Mouse (Mus musculus): ENCODE results near the gene Lrrc41. TPM values are rescaled to one million over a fixed set of nuclear protein-coding genes. Genes with fewer than 3 reads are reported as not detected.
A peak's percentile ranks its signal among the peaks of the same experiment; 100 is the strongest.

Gene Lrrc41
- polyA plus RNA-seq, 1 experiment from 2014 or later, result 84.9 TPM

DNA sequence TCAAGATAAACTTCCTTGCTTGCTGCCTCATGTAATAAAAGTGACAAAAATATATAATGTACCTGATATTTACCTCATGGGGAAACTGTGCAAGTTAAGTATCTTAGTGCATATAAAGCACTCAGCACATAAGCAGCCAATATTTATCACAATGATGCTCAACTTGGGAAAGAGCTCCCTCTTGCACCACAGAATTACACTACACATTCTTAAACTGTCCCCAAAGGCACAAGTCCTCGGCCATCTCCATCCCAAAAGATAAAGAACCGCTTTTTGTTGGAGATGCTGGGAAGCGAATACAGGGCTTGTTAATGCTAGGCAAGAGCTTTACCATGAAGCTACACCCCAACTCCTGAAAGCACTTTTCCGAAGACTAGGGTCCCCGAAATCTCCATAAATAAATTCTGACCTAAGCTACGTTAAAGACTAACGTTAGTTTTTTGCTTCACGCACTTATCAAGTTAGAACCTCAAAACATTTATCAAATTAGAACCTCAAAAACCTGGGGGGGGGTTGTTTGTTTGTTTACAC lies 859 bp upstream of the Lrrc41 start:
- H3K27me3 ChIP-seq (ENCODE audit: control insufficient read depth, insufficient read depth, low read length), result no peaks in the 10 kb centered on the region
- 2% methylated on average over 8 of the region's 8 CpGs for WGBS
- peaks cover 12% of the 10 kb centered on the region for H3K4me1 ChIP-seq (ENCODE audit: control insufficient read depth, insufficient read depth, low read length)
- H3K9me3 ChIP-seq (ENCODE audit: control insufficient read depth, low read length), result no peaks in the 10 kb centered on the region
- peak overlapping the region; percentile 64 for H3K9ac ChIP-seq (ENCODE audit: low read length)
- H3K4me3 ChIP-seq (ENCODE audit: low read depth, low read length), result peak overlapping the region; percentile 70
- H3K4me2 ChIP-seq (ENCODE audit: low read depth), result peak overlapping the region; percentile 79
- H3K36me3 ChIP-seq (ENCODE audit: control insufficient read depth, insufficient read depth, low read length), result no peaks in the 10 kb centered on the region
- no peak overlapping the region for H3K27ac ChIP-seq (ENCODE audit: low read depth, low read length)
- no peak for ATAC-seq (ENCODE audit: insufficient read depth, low FRiP score, low TSS enrichment)
- DNase-seq (ENCODE audit: low spot score), result peak; percentile 12

DNA sequence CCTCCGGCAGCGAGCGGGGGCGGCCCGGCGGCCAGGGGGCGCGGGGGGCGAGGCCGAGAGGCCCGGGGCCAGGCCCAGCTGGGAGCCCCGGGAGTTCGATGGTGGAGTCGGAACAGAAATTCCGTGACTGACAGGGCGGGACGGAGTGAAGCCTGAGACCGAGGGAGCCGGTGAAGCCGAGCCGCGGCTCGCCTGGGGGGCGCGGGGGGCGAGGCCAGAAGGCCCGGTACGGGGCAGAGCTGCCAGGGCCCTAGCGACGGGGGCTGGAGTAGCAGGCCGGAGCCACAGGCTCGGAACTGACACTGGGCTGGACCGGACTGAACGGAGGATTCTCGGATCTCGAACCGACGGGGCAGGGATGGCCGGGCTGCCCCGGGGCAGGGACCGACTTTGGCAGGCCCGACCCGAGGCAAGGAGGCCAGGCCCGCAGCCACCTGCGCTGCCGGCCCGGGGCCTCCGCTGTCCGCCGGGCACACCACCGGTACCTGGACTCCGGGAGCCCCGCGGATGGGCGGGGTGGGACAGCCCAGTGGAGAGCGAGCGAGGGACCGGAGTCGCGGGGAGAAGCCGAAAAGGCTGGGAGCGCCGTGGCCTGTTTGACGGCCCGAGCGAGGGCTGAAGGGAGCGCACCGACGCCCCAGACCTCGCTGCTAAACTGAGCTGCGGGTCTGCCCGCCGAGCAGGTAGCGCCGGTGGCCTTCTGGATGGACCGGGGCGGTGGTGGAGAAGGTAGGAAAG lies 731 bp downstream of the Lrrc41 start:
- Histone ChIP-seq H3K4me2 (ENCODE audit: low read depth) (peak overlapping the region; percentile 79), H3K36me3 (ENCODE audit: control insufficient read depth, insufficient read depth, low read length) (peaks cover 3% of the 10 kb centered on the region; the same call in 1 of the 2 replicates), H3K9me3 (ENCODE audit: control insufficient read depth, low read length) (no peaks in the 10 kb centered on the region), H3K4me3 (ENCODE audit: low read depth, low read length) (peak overlapping the region; percentile 70), H3K27ac (ENCODE audit: low read depth, low read length) (peak overlapping the region; percentile 98), H3K9ac (ENCODE audit: low read length) (peak overlapping the region; percentile 96), H3K4me1 (ENCODE audit: control insufficient read depth, insufficient read depth, low read length) (peaks cover 12% of the 10 kb centered on the region), H3K27me3 (ENCODE audit: control insufficient read depth, insufficient read depth, low read length) (no peaks in the 10 kb centered on the region)
- ATAC-seq (ENCODE audit: insufficient read depth, low FRiP score, low TSS enrichment) (peak; percentile 83), DNase-seq (ENCODE audit: low spot score) (peak; percentile 79)
- WGBS, result under 1% methylated on average over 62 of the region's 77 CpGs

GRCm38 (mm10) chr4:116076369-116077231 lies 1.5 kb downstream of the Lrrc41 start:
- WGBS, result 4% methylated on average over 37 of the region's 37 CpGs
- H3K27me3 ChIP-seq (ENCODE audit: control insufficient read depth, insufficient read depth, low read length), result no peaks in the 10 kb centered on the region
- peak overlapping the region; percentile 70 for H3K4me3 ChIP-seq (ENCODE audit: low read depth, low read length)
- H3K9ac ChIP-seq (ENCODE audit: low read length), result peak overlapping the region; percentile 96
- DNase-seq (ENCODE audit: low spot score) (peak; percentile 60), ATAC-seq (ENCODE audit: insufficient read depth, low FRiP score, low TSS enrichment) (peak; percentile 46)
- H3K36me3 ChIP-seq (ENCODE audit: control insufficient read depth, insufficient read depth, low read length), result peaks cover 8% of the 10 kb centered on the region; the same call in 1 of the 2 replicates
- peak overlapping the region; percentile 79 for H3K4me2 ChIP-seq (ENCODE audit: low read depth)
- H3K4me1 ChIP-seq (ENCODE audit: control insufficient read depth, insufficient read depth, low read length), result peaks cover 12% of the 10 kb centered on the region
- no peaks in the 10 kb centered on the region for H3K9me3 ChIP-seq (ENCODE audit: control insufficient read depth, low read length)
- peak overlapping the region; percentile 98 for H3K27ac ChIP-seq (ENCODE audit: low read depth, low read length)

GRCm38 (mm10) chr4:116077240-116078095 lies 2.4 kb downstream of the Lrrc41 start:
- no peaks in the 10 kb centered on the region for H3K27me3 ChIP-seq (ENCODE audit: control insufficient read depth, insufficient read depth, low read length)
- no peaks in the 10 kb centered on the region for H3K9me3 ChIP-seq (ENCODE audit: control insufficient read depth, low read length)
- peaks cover 12% of the 10 kb centered on the region for H3K4me1 ChIP-seq (ENCODE audit: control insufficient read depth, insufficient read depth, low read length)
- peak overlapping the region; percentile 79 for H3K4me2 ChIP-seq (ENCODE audit: low read depth)
- H3K36me3 ChIP-seq (ENCODE audit: control insufficient read depth, insufficient read depth, low read length), result peaks cover 8% of the 10 kb centered on the region; the same call in 1 of the 2 replicates
- 69% methylated on average over 3 of the region's 3 CpGs for WGBS
- DNase-seq (ENCODE audit: low spot score) (no peak), ATAC-seq (ENCODE audit: insufficient read depth, low FRiP score, low TSS enrichment) (no peak)
- H3K9ac ChIP-seq (ENCODE audit: low read length), result peak overlapping the region; percentile 96
- H3K27ac ChIP-seq (ENCODE audit: low read depth, low read length), result no peak overlapping the region
- peak overlapping the region; percentile 70 for H3K4me3 ChIP-seq (ENCODE audit: low read depth, low read length)

- H3K36me3 ChIP-seq (ENCODE audit: control insufficient read depth, insufficient read depth, low read length), result peaks cover 13% of the 10 kb centered on the region
- no peak overlapping the region for H3K4me2 ChIP-seq (ENCODE audit: low read depth)
- WGBS, result 90% methylated on average over 23 of the region's 23 CpGs
- no peak overlapping the region for H3K27ac ChIP-seq (ENCODE audit: low read depth, low read length)
- no peaks in the 10 kb centered on the region for H3K4me1 ChIP-seq (ENCODE audit: control insufficient read depth, insufficient read depth, low read length)
- H3K4me3 ChIP-seq (ENCODE audit: low read depth, low read length), result no peak overlapping the region
- H3K9ac ChIP-seq (ENCODE audit: low read length), result no peak overlapping the region
- ATAC-seq (ENCODE audit: insufficient read depth, low FRiP score, low TSS enrichment) (no peak), DNase-seq (ENCODE audit: low spot score) (no peak)
- H3K27me3 ChIP-seq (ENCODE audit: control insufficient read depth, insufficient read depth, low read length), result no peaks in the 10 kb centered on the region
- H3K9me3 ChIP-seq (ENCODE audit: control insufficient read depth, low read length), result no peaks in the 10 kb centered on the region
These were observed 13.6 kb downstream of the Lrrc41 start for GRCm38 (mm10) chr4:116088510-116089249.

- no peak overlapping the region for H3K27ac ChIP-seq (ENCODE audit: low read depth, low read length)
- no peak overlapping the region for H3K4me3 ChIP-seq (ENCODE audit: low read depth, low read length)
- H3K4me2 ChIP-seq (ENCODE audit: low read depth), result no peak overlapping the region
- WGBS, result 89% methylated on average over 10 of the region's 10 CpGs
- H3K36me3 ChIP-seq (ENCODE audit: control insufficient read depth, insufficient read depth, low read length), result peaks cover 30% of the 10 kb centered on the region
- no peaks in the 10 kb centered on the region for H3K9me3 ChIP-seq (ENCODE audit: control insufficient read depth, low read length)
- ATAC-seq (ENCODE audit: insufficient read depth, low FRiP score, low TSS enrichment), result no peak
- H3K4me1 ChIP-seq (ENCODE audit: control insufficient read depth, insufficient read depth, low read length), result no peaks in the 10 kb centered on the region
- no peak overlapping the region for H3K9ac ChIP-seq (ENCODE audit: low read length)
- H3K27me3 ChIP-seq (ENCODE audit: control insufficient read depth, insufficient read depth, low read length), result no peaks in the 10 kb centered on the region
- DNase-seq (ENCODE audit: low spot score), result no peak
These were observed 21.2 kb downstream of the Lrrc41 start for GRCm38 (mm10) chr4:116096291-116096690.

GRCm38 (mm10) chr4:116097211-116097610 lies 22.1 kb downstream of the Lrrc41 start:
- Histone ChIP-seq H3K4me1 (ENCODE audit: control insufficient read depth, insufficient read depth, low read length) (no peaks in the 10 kb centered on the region), H3K27ac (ENCODE audit: low read depth, low read length) (no peak overlapping the region), H3K9me3 (ENCODE audit: control insufficient read depth, low read length) (no peaks in the 10 kb centered on the region), H3K4me3 (ENCODE audit: low read depth, low read length) (no peak overlapping the region), H3K36me3 (ENCODE audit: control insufficient read depth, insufficient read depth, low read length) (peaks cover 30% of the 10 kb centered on the region), H3K4me2 (ENCODE audit: low read depth) (no peak overlapping the region), H3K27me3 (ENCODE audit: control insufficient read depth, insufficient read depth, low read length) (no peaks in the 10 kb centered on the region), H3K9ac (ENCODE audit: low read length) (no peak overlapping the region)
- WGBS, result 86% methylated on average over 8 of the region's 8 CpGs
- ATAC-seq (ENCODE audit: insufficient read depth, low FRiP score, low TSS enrichment) (no peak), DNase-seq (ENCODE audit: low spot score) (no peak)

Data from neural tube, embryonic 11.5 days (tissue).